Mouse (Mus musculus) olfactory bulb, adult 2 months (tissue): ENCODE measurements around the gene Ptprq.

Experiments
- CTCF ChIP-seq: fragments of 200-500 bp; IDR thresholded peaks from 2 replicates; pipeline ENCODE4 v1.5.1; 2012; ENCODE audit warnings: low read depth, mild to moderate bottlenecking, low read length, moderate library complexity; ENCODE audit not compliant: insufficient read depth
- POLR2A ChIP-seq: fragments of 200-500 bp; IDR thresholded peaks from 2 replicates; pipeline ENCODE4 v1.6.1; 2012; ENCODE audit warnings: mild to moderate bottlenecking, low read depth, low read length, moderate library complexity; ENCODE audit not compliant: insufficient read depth

- no peak for TF ChIP-seq CTCF
- no peak for TF ChIP-seq POLR2A
These were observed 18.9 kb downstream of the Ptprq start for GRCm38 (mm10) chr10:107700944-107701343.
